Mouse (Mus musculus): Measurements from ENCODE around the gene Prkce. TPM values are rescaled to one million over a fixed set of nuclear protein-coding genes. Genes with fewer than 3 reads are reported as not detected.

Gene Prkce
- polyA plus RNA-seq, 1 experiment from 2014 or later = 2.0 TPM

DNA sequence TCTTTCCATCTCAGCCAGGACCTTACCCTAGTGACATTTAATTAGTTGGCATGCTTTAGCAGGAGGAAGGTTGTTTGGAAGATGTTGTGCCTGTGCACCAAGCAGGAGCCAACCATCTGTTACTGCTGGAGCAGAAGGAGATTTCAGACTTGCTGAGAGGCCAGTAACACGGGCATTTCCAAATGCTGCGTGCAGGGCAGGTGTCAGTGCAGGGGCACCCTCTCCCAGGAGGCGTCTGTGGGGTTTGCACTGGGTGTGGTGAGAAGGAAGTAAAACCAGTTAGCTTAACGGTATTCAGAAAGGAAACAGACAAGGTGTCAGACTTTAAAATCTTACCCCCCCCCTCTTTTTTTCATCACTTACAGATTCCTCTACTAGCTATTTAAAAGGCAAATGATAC is 186.1 kb downstream of the Prkce start:
- no peak overlapping the region for H3K9ac ChIP-seq (replicated peaks)
- WGBS (ENCODE audit: insufficient replicate concordance) = 26% methylated on average over 4 of the region's 4 CpGs
- no peaks in the 10 kb centered on the region for H3K36me3 ChIP-seq (replicated peaks; ENCODE audit: insufficient read depth, low read length)
- DNase-seq = peak; percentile 34
- peak; percentile 56 for ATAC-seq
- no peaks in the 10 kb centered on the region for H3K27me3 ChIP-seq (ENCODE audit: insufficient read depth, low read length)
- peak overlapping the region; percentile 82 for H3K27ac ChIP-seq (ENCODE audit: low read depth)
- H3K9me3 ChIP-seq (ENCODE audit: low read length) = no peaks in the 10 kb centered on the region
- peaks cover 13% of the 10 kb centered on the region for H3K4me1 ChIP-seq (ENCODE audit: insufficient read depth)
- H3K4me3 ChIP-seq (ENCODE audit: low read depth, low read length) = no peak overlapping the region
- no peak for TF ChIP-seq CTCF (IDR thresholded peaks at IDR 0.05; ENCODE audit: low read depth)
- no peak for TF ChIP-seq EP300 (IDR thresholded peaks at IDR 0.05; ENCODE audit: low read depth)
- H3K4me2 ChIP-seq (ENCODE audit: low read depth, low read length) = no peak overlapping the region

DNA sequence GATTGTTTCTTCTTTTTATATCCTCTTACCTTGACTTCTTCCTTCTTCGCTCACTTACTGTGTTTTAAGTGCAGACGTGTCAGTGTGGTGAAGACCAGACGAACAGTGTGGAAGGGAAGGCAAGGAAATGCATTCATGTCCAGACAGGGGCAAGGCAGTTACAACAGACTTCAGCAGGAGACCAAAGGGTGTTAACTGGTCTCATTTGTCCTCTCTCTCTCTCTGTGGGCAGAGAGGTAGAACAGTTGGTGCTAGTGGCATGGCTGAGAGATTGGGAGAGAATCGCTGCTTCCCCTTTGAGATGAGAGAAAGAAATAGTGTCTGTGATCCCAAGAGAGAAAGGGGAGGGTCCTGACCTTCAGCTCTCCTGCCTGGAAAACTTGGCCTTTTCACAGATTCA is 186.5 kb downstream of the Prkce start:
- H3K4me1 ChIP-seq (ENCODE audit: insufficient read depth) = peaks cover 16% of the 10 kb centered on the region
- no peak for DNase-seq
- WGBS (ENCODE audit: insufficient replicate concordance) = 47% methylated on average over 4 of the region's 4 CpGs
- H3K27me3 ChIP-seq (ENCODE audit: insufficient read depth, low read length) = no peaks in the 10 kb centered on the region
- H3K36me3 ChIP-seq (replicated peaks; ENCODE audit: insufficient read depth, low read length) = no peaks in the 10 kb centered on the region
- no peak overlapping the region for H3K9ac ChIP-seq (replicated peaks)
- ATAC-seq = no peak
- H3K9me3 ChIP-seq (ENCODE audit: low read length) = no peaks in the 10 kb centered on the region
- TF ChIP-seq CTCF (IDR thresholded peaks at IDR 0.05; ENCODE audit: low read depth) (no peak), EP300 (IDR thresholded peaks at IDR 0.05; ENCODE audit: low read depth) (no peak)
- no peak overlapping the region for H3K4me3 ChIP-seq (ENCODE audit: low read depth, low read length)
- peak overlapping the region; percentile 82 for H3K27ac ChIP-seq (ENCODE audit: low read depth)
- no peak overlapping the region for H3K4me2 ChIP-seq (ENCODE audit: low read depth, low read length)

DNA sequence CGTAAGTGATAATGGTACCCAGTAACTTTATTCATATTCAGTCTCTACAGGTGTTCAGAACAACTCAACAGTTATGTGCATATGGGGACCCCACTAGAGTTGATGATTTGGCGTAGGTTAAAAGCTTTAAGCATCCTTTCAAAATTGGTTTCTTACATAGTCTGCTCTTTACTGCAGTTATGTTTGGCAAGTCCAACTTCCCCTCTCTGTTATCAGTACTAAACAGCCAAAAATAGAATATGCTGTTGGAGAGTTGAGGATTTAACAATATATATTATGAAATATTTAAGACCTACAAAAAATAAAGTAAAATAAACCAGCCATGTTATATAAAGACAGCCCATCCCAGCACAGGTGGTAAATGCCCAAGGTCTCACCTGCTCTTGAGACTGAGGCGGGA is 187.3 kb downstream of the Prkce start:
- ATAC-seq (no peak), DNase-seq (no peak)
- H3K4me3 ChIP-seq (ENCODE audit: low read depth, low read length) = no peak overlapping the region
- no peaks in the 10 kb centered on the region for H3K27me3 ChIP-seq (ENCODE audit: insufficient read depth, low read length)
- no peak overlapping the region for H3K27ac ChIP-seq (ENCODE audit: low read depth)
- TF ChIP-seq EP300 (IDR thresholded peaks at IDR 0.05; ENCODE audit: low read depth) (no peak), CTCF (IDR thresholded peaks at IDR 0.05; ENCODE audit: low read depth) (no peak)
- H3K36me3 ChIP-seq (replicated peaks; ENCODE audit: insufficient read depth, low read length) = no peaks in the 10 kb centered on the region
- H3K9me3 ChIP-seq (ENCODE audit: low read length) = no peaks in the 10 kb centered on the region
- H3K4me1 ChIP-seq (ENCODE audit: insufficient read depth) = peaks cover 16% of the 10 kb centered on the region
- 65% methylated on average over 3 of the region's 3 CpGs for WGBS (ENCODE audit: insufficient replicate concordance)
- no peak overlapping the region for H3K4me2 ChIP-seq (ENCODE audit: low read depth, low read length)
- H3K9ac ChIP-seq (replicated peaks) = no peak overlapping the region

DNA sequence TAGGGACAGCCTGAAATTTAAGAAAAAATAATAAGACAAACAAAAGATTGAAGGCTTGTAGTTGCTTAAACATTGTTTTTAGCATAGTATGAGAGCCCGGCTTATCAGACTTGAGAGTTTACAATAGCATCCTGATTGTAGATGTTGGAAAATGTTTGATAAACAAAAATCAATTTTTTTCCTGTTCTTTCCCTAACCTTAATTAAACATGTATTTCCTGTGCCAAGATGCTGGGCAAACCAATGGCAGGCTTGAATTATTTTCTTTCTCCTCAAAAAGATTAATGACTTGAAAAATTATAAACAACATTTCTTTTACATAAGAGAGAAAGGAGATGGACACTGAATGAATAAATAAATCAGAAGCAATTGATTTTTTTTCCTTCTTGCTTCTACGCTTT is 187.7 kb downstream of the Prkce start:
- Histone ChIP-seq H3K4me3 (ENCODE audit: low read depth, low read length) (no peak overlapping the region), H3K27me3 (ENCODE audit: insufficient read depth, low read length) (no peaks in the 10 kb centered on the region), H3K4me1 (ENCODE audit: insufficient read depth) (peaks cover 16% of the 10 kb centered on the region), H3K9ac (replicated peaks) (no peak overlapping the region), H3K4me2 (ENCODE audit: low read depth, low read length) (no peak overlapping the region), H3K27ac (ENCODE audit: low read depth) (no peak overlapping the region), H3K36me3 (replicated peaks; ENCODE audit: insufficient read depth, low read length) (no peaks in the 10 kb centered on the region), H3K9me3 (ENCODE audit: low read length) (no peaks in the 10 kb centered on the region)
- DNase-seq (no peak), ATAC-seq (no peak)
- 73% methylated on average over 2 of the region's 2 CpGs for WGBS (ENCODE audit: insufficient replicate concordance)
- TF ChIP-seq EP300 (IDR thresholded peaks at IDR 0.05; ENCODE audit: low read depth) (no peak), CTCF (IDR thresholded peaks at IDR 0.05; ENCODE audit: low read depth) (no peak)

DNA sequence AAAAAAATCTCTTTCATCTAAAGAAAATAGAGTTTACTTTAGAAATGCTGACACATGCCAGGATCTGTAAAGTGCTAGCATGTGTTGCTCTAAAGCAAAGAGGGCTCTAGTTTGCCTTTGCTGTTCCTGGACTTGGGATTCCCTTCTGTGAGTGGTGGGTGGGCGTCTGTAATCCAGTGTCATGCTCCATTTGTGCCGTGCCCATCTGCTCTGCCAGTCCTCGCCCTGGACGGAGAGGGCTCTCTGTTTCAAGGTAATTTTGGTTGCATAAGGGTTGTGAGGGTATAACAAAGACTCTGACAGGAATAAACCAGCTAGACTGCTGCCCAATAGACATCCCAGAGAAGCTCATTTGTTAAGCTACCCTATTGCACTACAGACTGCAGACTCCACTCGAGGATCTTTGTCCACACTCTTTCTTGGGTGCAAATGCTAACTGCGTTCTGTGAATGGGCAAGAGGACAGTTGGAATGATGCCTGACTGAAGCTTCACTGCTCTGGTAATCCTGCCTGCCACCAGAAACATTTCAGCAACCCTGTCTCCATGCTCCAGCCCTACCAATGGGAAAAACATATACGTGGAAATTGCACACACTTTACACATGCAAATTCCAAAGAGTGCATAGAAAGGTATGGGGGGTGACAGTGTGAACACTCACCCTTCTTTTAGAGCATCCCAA is 188.3 kb downstream of the Prkce start:
- H3K9ac ChIP-seq (replicated peaks) = no peak overlapping the region
- ATAC-seq = no peak
- TF ChIP-seq CTCF (IDR thresholded peaks at IDR 0.05; ENCODE audit: low read depth) (no peak), EP300 (IDR thresholded peaks at IDR 0.05; ENCODE audit: low read depth) (no peak)
- H3K4me1 ChIP-seq (ENCODE audit: insufficient read depth) = peaks cover 16% of the 10 kb centered on the region
- no peaks in the 10 kb centered on the region for H3K36me3 ChIP-seq (replicated peaks; ENCODE audit: insufficient read depth, low read length)
- no peak for DNase-seq
- H3K27ac ChIP-seq (ENCODE audit: low read depth) = no peak overlapping the region
- 77% methylated on average over 7 of the region's 7 CpGs for WGBS (ENCODE audit: insufficient replicate concordance)
- H3K4me2 ChIP-seq (ENCODE audit: low read depth, low read length) = no peak overlapping the region
- no peak overlapping the region for H3K4me3 ChIP-seq (ENCODE audit: low read depth, low read length)
- H3K9me3 ChIP-seq (ENCODE audit: low read length) = no peaks in the 10 kb centered on the region
- no peaks in the 10 kb centered on the region for H3K27me3 ChIP-seq (ENCODE audit: insufficient read depth, low read length)

DNA sequence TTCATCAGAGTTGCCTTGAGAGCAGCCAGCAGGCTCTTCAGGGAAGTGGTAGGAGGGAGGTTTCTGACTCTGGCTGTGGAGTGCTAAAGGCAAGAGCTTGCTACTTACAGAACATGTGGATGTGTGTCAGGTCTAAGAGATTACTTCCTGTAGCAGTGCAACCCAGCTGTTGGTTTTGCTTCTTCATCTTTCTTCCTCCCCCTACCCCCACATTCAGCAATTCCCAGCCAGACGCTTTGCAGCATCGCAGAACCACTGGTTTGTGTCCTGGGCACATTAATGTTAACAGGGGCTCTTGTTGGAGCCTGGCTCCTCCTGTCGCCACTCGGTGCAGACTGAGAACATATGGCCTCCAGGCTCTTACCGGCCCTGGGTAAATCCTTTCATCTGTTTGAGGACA is 190.8 kb downstream of the Prkce start:
- 52% methylated on average over 5 of the region's 5 CpGs for WGBS (ENCODE audit: insufficient replicate concordance)
- H3K9me3 ChIP-seq (ENCODE audit: low read length) = no peaks in the 10 kb centered on the region
- no peak for TF ChIP-seq EP300 (IDR thresholded peaks at IDR 0.05; ENCODE audit: low read depth)
- no peak for TF ChIP-seq CTCF (IDR thresholded peaks at IDR 0.05; ENCODE audit: low read depth)
- no peak overlapping the region for H3K4me3 ChIP-seq (ENCODE audit: low read depth, low read length)
- peaks cover 12% of the 10 kb centered on the region for H3K4me1 ChIP-seq (ENCODE audit: insufficient read depth)
- H3K4me2 ChIP-seq (ENCODE audit: low read depth, low read length) = no peak overlapping the region
- no peak overlapping the region for H3K27ac ChIP-seq (ENCODE audit: low read depth)
- no peak for DNase-seq
- H3K9ac ChIP-seq (replicated peaks) = no peak overlapping the region
- no peaks in the 10 kb centered on the region for H3K27me3 ChIP-seq (ENCODE audit: insufficient read depth, low read length)
- no peaks in the 10 kb centered on the region for H3K36me3 ChIP-seq (replicated peaks; ENCODE audit: insufficient read depth, low read length)
- no peak for ATAC-seq
